Mouse (Mus musculus): ENCODE results near the gene S100a1. TPM values are rescaled to one million over a fixed set of nuclear protein-coding genes. Genes with fewer than 3 reads are reported as not detected.

Gene S100a1
- polyA plus RNA-seq, 1 experiment from 2014 or later: 6.5 TPM

DNA sequence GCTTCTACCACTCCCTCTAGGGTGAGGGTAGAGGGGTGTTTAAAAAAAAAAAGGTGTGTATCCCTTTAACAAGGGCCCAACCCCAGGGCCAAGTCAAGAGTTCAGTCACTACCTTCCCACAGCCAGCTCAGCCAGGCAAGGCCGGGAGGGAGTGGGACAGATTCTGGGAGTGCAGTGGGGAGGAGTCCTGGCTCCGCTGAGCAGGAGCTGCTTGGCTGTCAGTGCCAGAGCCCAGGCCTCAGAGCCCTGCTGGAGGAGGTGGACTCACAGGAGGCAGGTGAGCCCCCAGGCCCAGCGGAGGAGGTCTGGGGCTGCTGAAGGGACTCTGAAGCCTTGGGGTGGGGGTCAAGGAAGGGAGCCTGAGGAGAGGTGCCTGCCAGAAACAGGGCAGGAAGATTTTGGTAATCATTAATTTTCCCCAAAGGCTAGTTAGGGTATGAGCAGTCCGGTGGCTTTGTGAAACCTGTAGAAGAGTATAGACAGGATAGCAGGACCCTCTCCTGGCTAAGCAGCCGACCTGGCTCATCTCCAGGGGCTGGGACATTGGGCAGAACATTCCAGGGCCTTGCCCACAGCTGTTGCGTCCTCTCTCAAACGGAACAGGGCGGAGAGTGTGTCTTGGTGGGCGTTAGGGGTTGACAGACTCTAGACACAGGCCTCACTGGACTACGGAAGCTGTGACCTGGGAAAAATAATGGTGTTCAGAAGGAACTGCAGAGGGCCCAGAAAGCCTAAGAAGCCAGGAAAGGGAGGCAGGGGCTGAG is 23.1 kb upstream of the S100a1 start, which contains the start of gene S100a16:
Gene S100a16 (plus strand): TSS at position 114 of the 764 bp plus-strand sequence.
- Histone ChIP-seq H3K27ac (ENCODE audit: low read depth, low read length) (no peak within 1 kb of the TSS), H3K4me2 (ENCODE audit: low read depth, low read length, severe bottlenecking) (no peak within 1 kb of the TSS), H3K36me3 (ENCODE audit: control insufficient read depth, insufficient read depth, low read length) (no peaks in the 10 kb centered on the region), H3K9me3 (ENCODE audit: control insufficient read depth, low read length) (no peaks in the 10 kb centered on the region), H3K27me3 (ENCODE audit: control insufficient read depth, insufficient read depth, low read length) (no peaks in the 10 kb centered on the region), H3K4me3 (ENCODE audit: low read depth, low read length) (no peak within 1 kb of the TSS), H3K9ac (ENCODE audit: low read length) (no peak within 1 kb of the TSS), H3K4me1 (replicated peaks; ENCODE audit: control insufficient read depth, insufficient read depth, low read length) (peaks cover 2% of the 10 kb centered on the region; the same call in 1 of the 2 replicates)
- DNase-seq (ENCODE audit: low spot score) (no peak), ATAC-seq (replicated peaks; ENCODE audit: low FRiP score) (no peak)
- 55% methylated on average over 10 of the region's 10 CpGs for WGBS

DNA sequence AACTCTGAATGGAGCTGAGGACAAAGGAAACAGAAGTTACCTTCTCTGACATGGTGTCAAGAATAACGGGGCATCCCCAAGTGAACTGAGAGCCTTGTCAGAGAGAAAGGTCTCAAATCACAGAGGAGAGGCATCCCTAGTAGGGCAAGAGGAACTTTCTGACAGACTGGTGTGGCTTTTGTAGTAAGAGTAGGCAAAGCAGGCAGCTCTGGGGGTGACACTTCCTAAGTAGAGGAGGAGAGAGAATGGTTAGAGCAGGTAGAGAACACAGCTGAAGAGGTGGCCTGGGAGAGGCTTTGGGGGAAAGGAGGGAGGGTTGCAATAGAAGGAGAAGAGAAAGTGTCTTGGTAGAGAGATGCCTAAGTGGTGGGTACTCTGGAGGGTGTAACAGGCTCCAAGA is 21.3 kb upstream of the S100a1 start:
- Histone ChIP-seq H3K36me3 (ENCODE audit: control insufficient read depth, insufficient read depth, low read length) (no peaks in the 10 kb centered on the region), H3K27ac (ENCODE audit: low read depth, low read length) (no peak overlapping the region), H3K9me3 (ENCODE audit: control insufficient read depth, low read length) (no peaks in the 10 kb centered on the region), H3K4me3 (ENCODE audit: low read depth, low read length) (no peak overlapping the region), H3K4me1 (replicated peaks; ENCODE audit: control insufficient read depth, insufficient read depth, low read length) (no peaks in the 10 kb centered on the region), H3K9ac (ENCODE audit: low read length) (no peak overlapping the region), H3K27me3 (ENCODE audit: control insufficient read depth, insufficient read depth, low read length) (no peaks in the 10 kb centered on the region), H3K4me2 (ENCODE audit: low read depth, low read length, severe bottlenecking) (no peak overlapping the region)
- 56% methylated on average over 1 of the region's 1 CpGs for WGBS
- no peak for ATAC-seq (replicated peaks; ENCODE audit: low FRiP score)
- DNase-seq (ENCODE audit: low spot score): no peak

DNA sequence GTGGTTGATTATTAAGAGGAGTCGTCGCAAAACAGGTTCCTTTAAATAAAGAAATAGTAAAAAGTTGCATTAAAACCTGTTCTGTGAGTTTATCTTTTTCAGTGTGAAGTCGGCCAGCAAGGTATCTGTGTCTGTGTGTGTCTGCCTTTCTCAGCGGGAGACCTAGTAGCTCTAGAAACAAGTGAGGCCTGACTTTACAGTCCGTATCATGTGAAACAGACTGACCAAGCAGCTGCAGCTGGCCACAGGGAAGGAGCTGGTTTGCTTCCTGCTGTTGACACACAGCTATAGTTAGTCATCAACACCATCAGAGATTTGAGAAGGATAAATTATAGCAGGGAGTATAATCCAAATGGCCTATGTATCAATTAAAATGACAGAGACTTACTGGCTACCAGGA is 17.5 kb upstream of the S100a1 start:
- Histone ChIP-seq H3K4me2 (ENCODE audit: low read depth, low read length, severe bottlenecking) (no peak overlapping the region), H3K9ac (ENCODE audit: low read length) (no peak overlapping the region), H3K4me1 (replicated peaks; ENCODE audit: control insufficient read depth, insufficient read depth, low read length) (no peaks in the 10 kb centered on the region), H3K9me3 (ENCODE audit: control insufficient read depth, low read length) (no peaks in the 10 kb centered on the region), H3K4me3 (ENCODE audit: low read depth, low read length) (no peak overlapping the region), H3K36me3 (ENCODE audit: control insufficient read depth, insufficient read depth, low read length) (no peaks in the 10 kb centered on the region), H3K27ac (ENCODE audit: low read depth, low read length) (no peak overlapping the region), H3K27me3 (ENCODE audit: control insufficient read depth, insufficient read depth, low read length) (no peaks in the 10 kb centered on the region)
- WGBS: 74% methylated on average over 5 of the region's 5 CpGs
- DNase-seq (ENCODE audit: low spot score) (no peak), ATAC-seq (replicated peaks; ENCODE audit: low FRiP score) (no peak)

DNA sequence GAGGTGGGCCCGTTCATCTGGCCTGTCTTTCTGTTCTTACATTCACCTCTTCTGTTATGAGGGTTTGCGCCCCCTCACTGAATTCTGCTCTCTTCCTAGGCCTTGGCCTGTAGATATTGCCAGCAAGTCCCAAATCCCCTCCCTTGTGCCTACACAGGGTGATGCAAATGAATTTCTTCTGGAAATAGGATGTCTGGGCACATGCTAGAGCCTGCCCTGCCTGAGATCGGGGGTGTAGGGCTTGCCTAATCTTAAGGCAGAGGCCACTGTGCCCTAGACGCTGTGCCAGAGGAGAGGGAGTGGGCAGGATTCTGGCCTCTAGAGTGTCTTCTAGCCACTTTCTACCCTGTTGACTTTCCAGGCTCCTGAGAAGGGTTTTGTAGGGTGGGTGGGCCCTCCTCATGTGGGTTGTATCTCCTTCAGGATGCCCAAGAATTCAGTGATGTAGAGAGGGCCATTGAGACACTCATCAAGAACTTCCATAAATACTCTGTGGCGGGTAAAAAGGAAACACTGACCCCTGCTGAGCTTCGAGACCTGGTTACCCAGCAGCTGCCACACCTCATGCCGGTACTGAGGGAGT is 13.2 kb upstream of the S100a1 start:
- WGBS: 85% methylated on average over 7 of the region's 7 CpGs
- DNase-seq (ENCODE audit: low spot score): no peak
- H3K9me3 ChIP-seq (ENCODE audit: control insufficient read depth, low read length): no peaks in the 10 kb centered on the region; the same call in 1 of the 2 replicates
- no peaks in the 10 kb centered on the region for H3K27me3 ChIP-seq (ENCODE audit: control insufficient read depth, insufficient read depth, low read length)
- H3K4me3 ChIP-seq (ENCODE audit: low read depth, low read length): no peak overlapping the region
- H3K27ac ChIP-seq (ENCODE audit: low read depth, low read length): no peak overlapping the region
- H3K4me2 ChIP-seq (ENCODE audit: low read depth, low read length, severe bottlenecking): no peak overlapping the region
- no peaks in the 10 kb centered on the region for H3K36me3 ChIP-seq (ENCODE audit: control insufficient read depth, insufficient read depth, low read length)
- H3K4me1 ChIP-seq (replicated peaks; ENCODE audit: control insufficient read depth, insufficient read depth, low read length): no peaks in the 10 kb centered on the region
- no peak for ATAC-seq (replicated peaks; ENCODE audit: low FRiP score)
- H3K9ac ChIP-seq (ENCODE audit: low read length): no peak overlapping the region

DNA sequence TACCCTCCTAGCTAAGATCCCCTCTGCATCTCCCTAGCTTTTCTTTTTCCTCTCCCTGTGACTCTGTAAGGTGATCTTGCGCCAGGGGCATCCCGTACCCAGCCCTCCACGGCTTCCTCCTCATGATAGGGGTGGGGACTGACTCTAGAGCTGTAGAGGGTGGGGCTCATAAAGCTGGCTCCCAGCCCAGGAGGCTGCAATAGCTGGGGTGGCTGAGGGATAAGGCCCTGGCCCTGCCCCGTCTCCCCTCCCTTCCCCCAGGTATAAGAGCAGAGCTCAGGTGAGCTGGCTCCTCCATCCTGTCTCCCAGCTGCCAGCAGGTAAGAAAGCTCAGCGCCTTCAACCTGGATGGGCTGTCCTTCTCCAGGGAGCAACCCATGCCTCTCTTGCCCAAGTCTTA is 12.4 kb upstream of the S100a1 start, which contains the start of gene S100a14:
Gene S100a14 (plus strand): TSS at position 277 of the 400 bp plus-strand sequence.
- Histone ChIP-seq H3K4me3 (ENCODE audit: low read depth, low read length) (no peak within 1 kb of the TSS), H3K36me3 (ENCODE audit: control insufficient read depth, insufficient read depth, low read length) (no peaks in the 10 kb centered on the region), H3K27ac (ENCODE audit: low read depth, low read length) (no peak within 1 kb of the TSS), H3K9ac (ENCODE audit: low read length) (no peak within 1 kb of the TSS), H3K9me3 (ENCODE audit: control insufficient read depth, low read length) (no peaks in the 10 kb centered on the region; the same call in 1 of the 2 replicates), H3K4me2 (ENCODE audit: low read depth, low read length, severe bottlenecking) (no peak within 1 kb of the TSS), H3K4me1 (replicated peaks; ENCODE audit: control insufficient read depth, insufficient read depth, low read length) (no peaks in the 10 kb centered on the region), H3K27me3 (ENCODE audit: control insufficient read depth, insufficient read depth, low read length) (no peaks in the 10 kb centered on the region)
- whole genome bisulfite sequencing: 80% methylated on average over 5 of the region's 5 CpGs
- DNase-seq (ENCODE audit: low spot score) (no peak), ATAC-seq (replicated peaks; ENCODE audit: low FRiP score) (no peak)

DNA sequence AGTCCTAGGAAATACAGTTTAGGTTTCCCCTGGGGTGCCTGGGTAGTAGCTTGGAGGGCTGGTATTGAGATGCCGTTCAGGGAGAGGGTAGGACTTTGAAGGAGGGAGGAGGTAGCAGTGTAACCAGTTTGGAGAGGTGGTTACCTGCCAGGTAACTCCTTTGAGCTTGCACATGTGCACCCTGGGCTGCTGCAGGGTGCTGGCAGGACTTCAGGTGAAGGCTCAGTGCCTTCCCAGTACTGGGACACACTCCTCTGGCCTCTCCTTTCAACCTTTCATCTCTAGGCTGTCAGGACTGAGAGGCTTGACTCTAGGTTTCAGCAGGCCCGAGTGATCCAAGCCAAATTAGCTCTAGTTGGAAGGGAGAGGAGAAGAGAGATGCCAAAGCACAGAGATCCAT is 11.9 kb upstream of the S100a1 start:
- no peak overlapping the region for H3K4me3 ChIP-seq (ENCODE audit: low read depth, low read length)
- H3K27me3 ChIP-seq (ENCODE audit: control insufficient read depth, insufficient read depth, low read length): no peaks in the 10 kb centered on the region
- H3K4me1 ChIP-seq (replicated peaks; ENCODE audit: control insufficient read depth, insufficient read depth, low read length): no peaks in the 10 kb centered on the region
- H3K9me3 ChIP-seq (ENCODE audit: control insufficient read depth, low read length): no peaks in the 10 kb centered on the region; the same call in 1 of the 2 replicates
- no peak overlapping the region for H3K9ac ChIP-seq (ENCODE audit: low read length)
- WGBS: 81% methylated on average over 2 of the region's 2 CpGs
- H3K4me2 ChIP-seq (ENCODE audit: low read depth, low read length, severe bottlenecking): no peak overlapping the region
- no peaks in the 10 kb centered on the region for H3K36me3 ChIP-seq (ENCODE audit: control insufficient read depth, insufficient read depth, low read length)
- ATAC-seq (replicated peaks; ENCODE audit: low FRiP score) (no peak), DNase-seq (ENCODE audit: low spot score) (no peak)
- H3K27ac ChIP-seq (ENCODE audit: low read depth, low read length): no peak overlapping the region

DNA sequence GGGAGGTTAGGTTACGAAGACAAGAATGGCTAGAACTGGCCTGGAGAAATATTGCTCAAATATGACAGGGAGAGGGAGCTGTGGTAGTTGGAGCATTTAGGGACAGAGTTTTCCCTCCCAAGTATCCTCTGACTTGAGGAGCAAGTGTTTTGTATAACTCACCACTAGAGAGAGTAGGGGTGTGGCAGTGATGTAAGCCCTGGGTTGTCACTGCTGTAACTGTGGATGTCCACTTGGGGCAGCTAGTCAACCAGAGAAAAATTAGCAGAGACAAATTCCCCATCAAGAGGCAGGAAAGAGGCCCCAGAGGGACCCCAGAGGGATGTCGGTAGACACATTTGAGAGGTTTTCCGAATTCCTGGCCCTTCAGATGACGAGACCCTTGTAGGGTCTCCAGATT is 11.2 kb upstream of the S100a1 start:
- H3K36me3 ChIP-seq (ENCODE audit: control insufficient read depth, insufficient read depth, low read length): no peaks in the 10 kb centered on the region
- no peaks in the 10 kb centered on the region; the same call in 1 of the 2 replicates for H3K9me3 ChIP-seq (ENCODE audit: control insufficient read depth, low read length)
- no peak overlapping the region for H3K4me3 ChIP-seq (ENCODE audit: low read depth, low read length)
- H3K27me3 ChIP-seq (ENCODE audit: control insufficient read depth, insufficient read depth, low read length): no peaks in the 10 kb centered on the region
- H3K4me2 ChIP-seq (ENCODE audit: low read depth, low read length, severe bottlenecking): no peak overlapping the region
- no peak overlapping the region for H3K27ac ChIP-seq (ENCODE audit: low read depth, low read length)
- no peak overlapping the region for H3K9ac ChIP-seq (ENCODE audit: low read length)
- DNase-seq (ENCODE audit: low spot score) (no peak), ATAC-seq (replicated peaks; ENCODE audit: low FRiP score) (no peak)
- 72% methylated on average over 4 of the region's 4 CpGs for WGBS
- H3K4me1 ChIP-seq (replicated peaks; ENCODE audit: control insufficient read depth, insufficient read depth, low read length): no peaks in the 10 kb centered on the region

DNA sequence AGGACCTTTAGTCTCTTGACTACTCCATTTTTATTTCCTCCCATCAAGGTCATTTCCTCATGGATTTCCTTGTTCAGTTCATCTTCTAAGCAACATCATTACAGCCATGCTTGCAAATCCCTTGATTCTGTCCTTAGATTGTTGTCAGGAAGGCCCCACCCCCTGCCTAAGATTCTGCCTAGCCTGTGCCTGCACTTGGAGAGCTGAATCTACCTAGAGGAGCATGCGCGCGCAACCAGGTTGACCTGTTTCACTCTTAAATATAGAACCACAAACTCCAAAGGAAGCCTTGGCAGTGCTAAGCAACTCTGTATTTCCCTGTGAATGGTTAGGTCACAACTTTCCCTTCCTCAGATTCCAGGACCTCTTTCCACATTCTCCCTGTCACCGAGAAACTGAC is 3.5 kb upstream of the S100a1 start:
- Histone ChIP-seq H3K4me2 (ENCODE audit: low read depth, low read length, severe bottlenecking) (no peak overlapping the region), H3K4me3 (ENCODE audit: low read depth, low read length) (no peak overlapping the region), H3K27ac (ENCODE audit: low read depth, low read length) (no peak overlapping the region), H3K4me1 (replicated peaks; ENCODE audit: control insufficient read depth, insufficient read depth, low read length) (peaks cover 3% of the 10 kb centered on the region; the same call in 1 of the 2 replicates), H3K27me3 (ENCODE audit: control insufficient read depth, insufficient read depth, low read length) (peaks cover 12% of the 10 kb centered on the region), H3K9ac (ENCODE audit: low read length) (no peak overlapping the region), H3K36me3 (ENCODE audit: control insufficient read depth, insufficient read depth, low read length) (no peaks in the 10 kb centered on the region), H3K9me3 (ENCODE audit: control insufficient read depth, low read length) (no peaks in the 10 kb centered on the region)
- ATAC-seq (replicated peaks; ENCODE audit: low FRiP score) (no peak), DNase-seq (ENCODE audit: low spot score) (no peak)
- WGBS: 85% methylated on average over 4 of the region's 4 CpGs
